Mouse (Mus musculus) mammary gland, adult 2 months (tissue): ENCODE measurements around the gene Olfr904. TPM values are rescaled to one million over a fixed set of nuclear protein-coding genes. Genes with fewer than 3 reads are reported as not detected.

Source experiments
- polyA plus RNA-seq: library from polyadenylated mRNA; depleted of rRNA; stranded (reverse); fragments of >200 nt; gene quantifications from 2 replicates; pipeline ENCODE4 v1.2.3, GENCODE M21; 2012; ENCODE audit warnings: low replicate concordance; rRNA removed

Olfr904 gene
- polyA plus RNA-seq, result not detected in 2 replicates

GRCm38 (mm10) chr9:38462844-38463243 is at the start of gene Olfr904:
Gene Olfr904 (plus strand): TSS chr9:38463144.

GRCm38 (mm10) chr9:38429155-38429554 is 33.8 kb upstream of the Olfr904 start, which contains the start of gene Olfr901:
Gene Olfr901 (plus strand): TSS chr9:38429455.

GRCm38 (mm10) chr9:38447352-38447751 is 15.6 kb upstream of the Olfr904 start, which contains the start of gene Olfr902:
Gene Olfr902 (plus strand): TSS chr9:38447652.

GRCm38 (mm10) chr9:38470807-38471206 is 7.9 kb downstream of the Olfr904 start, which contains the start of gene Olfr905:
Gene Olfr905 (plus strand): TSS chr9:38471107.

GRCm38 (mm10) chr9:38486785-38487184 is 23.8 kb downstream of the Olfr904 start, which contains the start of gene Olfr906:
Gene Olfr906 (plus strand): TSS chr9:38487085.

GRCm38 (mm10) chr9:38495501-38495900 is 32.6 kb downstream of the Olfr904 start, which contains the start of gene Olfr907:
Gene Olfr907 (plus strand): TSS chr9:38495801.

Other genes with a start within 250 kb of the Olfr904 start
- not detected in 2 replicates for gene Olfr894, start 245.1 kb upstream of the Olfr904 start, polyA plus RNA-seq
- gene Olfr143, start 210.4 kb upstream of the Olfr904 start, polyA plus RNA-seq, result not detected in 2 replicates
- not detected in 2 replicates for gene Olfr895, start 195.3 kb upstream of the Olfr904 start, polyA plus RNA-seq
- gene Olfr896-ps1, start 172.0 kb upstream of the Olfr904 start, polyA plus RNA-seq, result not detected in 2 replicates
- not detected in 2 replicates for gene Olfr25, start 134.1 kb upstream of the Olfr904 start, polyA plus RNA-seq
- gene Olfr898, start 114.7 kb upstream of the Olfr904 start, polyA plus RNA-seq, result not detected in 2 replicates
- not detected in 2 replicates for gene Olfr250, start 96.2 kb upstream of the Olfr904 start, polyA plus RNA-seq
- not detected in 2 replicates for gene Olfr251, start 86.1 kb upstream of the Olfr904 start, polyA plus RNA-seq
- gene Olfr147, start 61.4 kb upstream of the Olfr904 start, polyA plus RNA-seq, result not detected in 2 replicates
- gene Olfr901, start 33.7 kb upstream of the Olfr904 start, polyA plus RNA-seq, result not detected in 2 replicates
- not detected in 2 replicates for gene Olfr902, start 15.5 kb upstream of the Olfr904 start, polyA plus RNA-seq
- not detected in 2 replicates for gene Olfr905, start 8.0 kb downstream of the Olfr904 start, polyA plus RNA-seq
- not detected in 2 replicates for gene Olfr906, start 23.9 kb downstream of the Olfr904 start, polyA plus RNA-seq
- gene Olfr907, start 32.7 kb downstream of the Olfr904 start, polyA plus RNA-seq, result not detected in 2 replicates
- not detected in 2 replicates for gene Olfr911-ps1, start 58.4 kb downstream of the Olfr904 start, polyA plus RNA-seq
- gene Olfr910, start 74.7 kb downstream of the Olfr904 start, polyA plus RNA-seq, result not detected in 2 replicates
- gene Olfr912, start 117.0 kb downstream of the Olfr904 start, polyA plus RNA-seq, result not detected in 2 replicates
- not detected in 2 replicates for gene Olfr913, start 129.6 kb downstream of the Olfr904 start, polyA plus RNA-seq
- not detected in 2 replicates for gene Olfr914, start 142.0 kb downstream of the Olfr904 start, polyA plus RNA-seq
- not detected in 2 replicates for gene Olfr916, start 196.7 kb downstream of the Olfr904 start, polyA plus RNA-seq
- gene Olfr917, start 202.7 kb downstream of the Olfr904 start, polyA plus RNA-seq, result not detected in 2 replicates
- gene Olfr918, start 211.5 kb downstream of the Olfr904 start, polyA plus RNA-seq, result not detected in 2 replicates
- not detected in 2 replicates for gene Olfr919, start 240.5 kb downstream of the Olfr904 start, polyA plus RNA-seq